Mouse (Mus musculus): ENCODE data around the gene Lifr. TPM values are rescaled to one million over a fixed set of nuclear protein-coding genes. Genes with fewer than 3 reads are reported as not detected.

The Lifr gene
- polyA plus RNA-seq, 1 experiment from 2014 or later, result 19.8 TPM

DNA sequence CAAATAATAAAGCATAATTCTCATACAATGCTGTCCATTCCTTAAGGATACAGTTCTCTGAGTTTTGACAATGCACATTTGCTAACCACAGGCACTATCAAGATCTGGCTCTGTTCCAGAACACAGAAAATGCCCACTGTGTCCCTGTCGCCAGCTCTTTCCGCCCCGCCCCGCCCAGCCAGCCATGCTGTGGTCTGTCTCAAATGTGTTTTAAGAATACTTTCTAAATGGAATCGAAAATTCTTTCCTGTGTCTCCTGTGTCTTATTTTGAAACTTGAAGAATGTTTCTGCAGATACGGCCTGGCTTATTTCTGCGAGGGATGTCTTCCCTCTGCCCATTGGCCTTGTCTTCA is 64.3 kb downstream of the Lifr start:
- 87% methylated on average over 7 of the region's 7 CpGs for WGBS
- H3K27me3 ChIP-seq (ENCODE audit: control insufficient read depth, insufficient read depth, low read length), result no peaks in the 10 kb centered on the region
- no peaks in the 10 kb centered on the region for H3K9me3 ChIP-seq (replicated peaks; ENCODE audit: control insufficient read depth, low read length)
- ATAC-seq (replicated peaks; ENCODE audit: insufficient number of reproducible peaks, low FRiP score, low TSS enrichment, low read depth) (no peak), DNase-seq (ENCODE audit: low spot score) (no peak)
- no peak overlapping the region for H3K27ac ChIP-seq (replicated peaks; ENCODE audit: low read depth, low read length)
- H3K4me1 ChIP-seq (ENCODE audit: control insufficient read depth, insufficient read depth, low read length), result no peaks in the 10 kb centered on the region
- no peaks in the 10 kb centered on the region; the same call in 1 of the 2 replicates for H3K36me3 ChIP-seq (replicated peaks; ENCODE audit: control insufficient read depth, insufficient read depth, low read depth, low read length)
- no peak overlapping the region for H3K4me2 ChIP-seq (ENCODE audit: low read depth, low read length)
- no peak overlapping the region for H3K9ac ChIP-seq (replicated peaks; ENCODE audit: low read length)
- no peak overlapping the region for H3K4me3 ChIP-seq (ENCODE audit: low read depth, low read length)

DNA sequence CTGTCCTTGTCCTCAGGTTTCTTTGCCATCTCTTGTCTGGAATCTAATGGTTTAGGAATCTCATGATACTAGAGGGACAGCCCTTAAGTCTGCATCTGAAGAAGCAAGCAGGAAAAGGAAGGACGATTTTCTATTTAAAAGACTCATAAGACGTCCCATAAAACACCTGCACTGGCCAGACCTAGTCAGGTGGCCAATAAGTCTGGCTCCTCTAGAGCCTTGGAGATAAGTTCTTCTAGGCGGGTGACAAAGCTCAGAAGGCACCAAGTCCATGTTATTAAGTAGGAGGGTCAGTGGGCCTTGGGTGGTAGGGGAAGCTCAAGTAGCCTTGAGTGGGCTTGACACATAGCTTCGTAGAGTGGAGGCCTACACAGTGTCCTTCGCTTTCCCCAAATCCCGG is 67.2 kb downstream of the Lifr start:
- Histone ChIP-seq H3K4me3 (ENCODE audit: low read depth, low read length) (no peak overlapping the region), H3K27ac (replicated peaks; ENCODE audit: low read depth, low read length) (no peak overlapping the region), H3K4me2 (ENCODE audit: low read depth, low read length) (no peak overlapping the region), H3K27me3 (ENCODE audit: control insufficient read depth, insufficient read depth, low read length) (no peaks in the 10 kb centered on the region), H3K9ac (replicated peaks; ENCODE audit: low read length) (no peak overlapping the region), H3K9me3 (replicated peaks; ENCODE audit: control insufficient read depth, low read length) (no peaks in the 10 kb centered on the region), H3K4me1 (ENCODE audit: control insufficient read depth, insufficient read depth, low read length) (no peaks in the 10 kb centered on the region), H3K36me3 (replicated peaks; ENCODE audit: control insufficient read depth, insufficient read depth, low read depth, low read length) (no peaks in the 10 kb centered on the region; the same call in 1 of the 2 replicates)
- no peak for DNase-seq (ENCODE audit: low spot score)
- no peak for ATAC-seq (replicated peaks; ENCODE audit: insufficient number of reproducible peaks, low FRiP score, low TSS enrichment, low read depth)
- 91% methylated on average over 6 of the region's 6 CpGs for whole genome bisulfite sequencing

- no peak for ATAC-seq (replicated peaks; ENCODE audit: insufficient number of reproducible peaks, low FRiP score, low TSS enrichment, low read depth)
Observed at GRCm38 (mm10) chr15:7159869-7160268, 69.5 kb downstream of the Lifr start.

DNA sequence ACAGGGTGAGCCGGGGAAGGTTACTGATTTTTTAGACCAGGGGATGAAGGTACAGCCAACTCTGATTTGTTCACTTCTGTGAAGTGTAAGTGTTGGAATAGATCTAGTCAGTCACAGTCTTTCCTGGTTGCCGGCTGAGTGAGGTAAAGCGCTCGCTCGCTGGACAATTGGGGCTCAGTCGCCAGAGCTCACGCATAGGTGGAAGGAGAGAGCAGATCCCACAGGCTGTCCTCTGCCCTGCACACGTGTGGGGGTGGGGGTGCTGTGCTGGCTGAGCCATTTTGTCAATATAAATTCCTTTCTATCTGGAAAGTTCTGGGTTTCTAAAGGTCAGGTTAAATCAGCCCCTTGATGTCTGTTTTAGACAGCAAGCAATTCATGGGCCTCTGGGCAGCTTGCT is 69.9 kb downstream of the Lifr start:
- no peak overlapping the region for H3K9ac ChIP-seq (replicated peaks; ENCODE audit: low read length)
- DNase-seq (ENCODE audit: low spot score) (no peak), ATAC-seq (replicated peaks; ENCODE audit: insufficient number of reproducible peaks, low FRiP score, low TSS enrichment, low read depth) (no peak)
- no peak overlapping the region for H3K27ac ChIP-seq (replicated peaks; ENCODE audit: low read depth, low read length)
- no peaks in the 10 kb centered on the region; the same call in 1 of the 2 replicates for H3K36me3 ChIP-seq (replicated peaks; ENCODE audit: control insufficient read depth, insufficient read depth, low read depth, low read length)
- no peaks in the 10 kb centered on the region for H3K27me3 ChIP-seq (ENCODE audit: control insufficient read depth, insufficient read depth, low read length)
- no peaks in the 10 kb centered on the region for H3K4me1 ChIP-seq (ENCODE audit: control insufficient read depth, insufficient read depth, low read length)
- no peak overlapping the region for H3K4me2 ChIP-seq (ENCODE audit: low read depth, low read length)
- 82% methylated on average over 8 of the region's 8 CpGs for WGBS
- no peaks in the 10 kb centered on the region for H3K9me3 ChIP-seq (replicated peaks; ENCODE audit: control insufficient read depth, low read length)
- H3K4me3 ChIP-seq (ENCODE audit: low read depth, low read length), result no peak overlapping the region

More at GRCm38 (mm10) chr15:7159869-7160268, 69.5 kb downstream of the Lifr start:
- Histone ChIP-seq H3K9me3 (replicated peaks; ENCODE audit: control insufficient read depth, low read length) (no peaks in the 10 kb centered on the region), H3K4me2 (ENCODE audit: low read depth, low read length) (no peak overlapping the region), H3K9ac (replicated peaks; ENCODE audit: low read length) (no peak overlapping the region), H3K27me3 (ENCODE audit: control insufficient read depth, insufficient read depth, low read length) (no peaks in the 10 kb centered on the region), H3K36me3 (replicated peaks; ENCODE audit: control insufficient read depth, insufficient read depth, low read depth, low read length) (no peaks in the 10 kb centered on the region; the same call in 1 of the 2 replicates), H3K4me3 (ENCODE audit: low read depth, low read length) (no peak overlapping the region), H3K27ac (replicated peaks; ENCODE audit: low read depth, low read length) (no peak overlapping the region), H3K4me1 (ENCODE audit: control insufficient read depth, insufficient read depth, low read length) (no peaks in the 10 kb centered on the region)
- WGBS, result 89% methylated on average over 9 of the region's 9 CpGs
- no peak for DNase-seq (ENCODE audit: low spot score)

GRCm38 (mm10) chr15:7163851-7164250 is 73.4 kb downstream of the Lifr start:
- Histone ChIP-seq H3K9me3 (replicated peaks; ENCODE audit: control insufficient read depth, low read length) (no peaks in the 10 kb centered on the region), H3K9ac (replicated peaks; ENCODE audit: low read length) (no peak overlapping the region), H3K27ac (replicated peaks; ENCODE audit: low read depth, low read length) (no peak overlapping the region), H3K4me3 (ENCODE audit: low read depth, low read length) (no peak overlapping the region), H3K4me2 (ENCODE audit: low read depth, low read length) (no peak overlapping the region), H3K36me3 (replicated peaks; ENCODE audit: control insufficient read depth, insufficient read depth, low read depth, low read length) (no peaks in the 10 kb centered on the region; the same call in 1 of the 2 replicates), H3K27me3 (ENCODE audit: control insufficient read depth, insufficient read depth, low read length) (no peaks in the 10 kb centered on the region), H3K4me1 (ENCODE audit: control insufficient read depth, insufficient read depth, low read length) (no peaks in the 10 kb centered on the region)
- no peak for ATAC-seq (replicated peaks; ENCODE audit: insufficient number of reproducible peaks, low FRiP score, low TSS enrichment, low read depth)
- 78% methylated on average over 6 of the region's 6 CpGs for WGBS
- DNase-seq (ENCODE audit: low spot score), result no peak

- no peak for DNase-seq (ENCODE audit: low spot score)
- H3K9ac ChIP-seq (replicated peaks; ENCODE audit: low read length), result no peak overlapping the region
- H3K27me3 ChIP-seq (ENCODE audit: control insufficient read depth, insufficient read depth, low read length), result no peaks in the 10 kb centered on the region
- no peaks in the 10 kb centered on the region for H3K4me1 ChIP-seq (ENCODE audit: control insufficient read depth, insufficient read depth, low read length)
- no peak overlapping the region for H3K4me2 ChIP-seq (ENCODE audit: low read depth, low read length)
- H3K27ac ChIP-seq (replicated peaks; ENCODE audit: low read depth, low read length), result no peak overlapping the region
- H3K9me3 ChIP-seq (replicated peaks; ENCODE audit: control insufficient read depth, low read length), result no peaks in the 10 kb centered on the region
- H3K4me3 ChIP-seq (ENCODE audit: low read depth, low read length), result no peak overlapping the region
- H3K36me3 ChIP-seq (replicated peaks; ENCODE audit: control insufficient read depth, insufficient read depth, low read depth, low read length), result no peaks in the 10 kb centered on the region
- no peak for ATAC-seq (replicated peaks; ENCODE audit: insufficient number of reproducible peaks, low FRiP score, low TSS enrichment, low read depth)
- WGBS, result 88% methylated on average over 9 of the region's 9 CpGs
Observed at GRCm38 (mm10) chr15:7166735-7167134, 76.3 kb downstream of the Lifr start.

DNA sequence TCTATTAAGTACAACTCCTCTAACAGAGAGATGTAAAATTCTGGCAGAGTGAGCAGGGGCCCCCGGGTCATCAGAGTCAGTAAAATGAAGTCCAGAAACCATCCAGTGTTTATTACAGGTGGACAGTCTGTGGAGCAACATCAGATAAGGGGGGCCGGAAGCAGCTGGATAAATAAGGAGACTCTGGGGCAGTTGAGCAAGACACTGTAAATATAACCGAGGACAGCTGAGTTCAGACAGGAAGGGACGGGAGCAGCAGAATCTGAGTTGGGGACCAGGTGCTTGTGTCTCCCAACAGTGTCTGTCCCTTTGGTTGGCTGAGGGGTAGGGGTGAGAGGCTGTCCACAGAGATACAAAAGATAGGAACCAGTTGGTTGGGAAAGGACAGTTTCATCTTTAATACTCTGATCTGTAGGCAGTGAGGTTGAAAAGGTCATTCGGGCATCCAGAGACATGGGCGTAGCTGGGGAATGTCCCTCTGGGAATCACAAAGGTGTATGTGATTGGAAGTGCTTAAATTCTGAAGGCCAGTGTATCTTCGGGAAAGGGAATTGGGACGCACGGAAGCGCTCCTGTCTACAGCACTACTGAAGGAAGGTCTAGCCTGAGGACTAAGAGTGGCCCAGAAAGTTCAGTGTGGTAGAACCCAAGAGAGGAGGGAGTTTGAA is 77.0 kb downstream of the Lifr start:
- Histone ChIP-seq H3K27me3 (ENCODE audit: control insufficient read depth, insufficient read depth, low read length) (no peaks in the 10 kb centered on the region), H3K4me2 (ENCODE audit: low read depth, low read length) (no peak overlapping the region), H3K9ac (replicated peaks; ENCODE audit: low read length) (no peak overlapping the region), H3K4me1 (ENCODE audit: control insufficient read depth, insufficient read depth, low read length) (no peaks in the 10 kb centered on the region), H3K27ac (replicated peaks; ENCODE audit: low read depth, low read length) (no peak overlapping the region), H3K4me3 (ENCODE audit: low read depth, low read length) (no peak overlapping the region), H3K9me3 (replicated peaks; ENCODE audit: control insufficient read depth, low read length) (no peaks in the 10 kb centered on the region), H3K36me3 (replicated peaks; ENCODE audit: control insufficient read depth, insufficient read depth, low read depth, low read length) (no peaks in the 10 kb centered on the region)
- WGBS, result 75% methylated on average over 10 of the region's 10 CpGs
- DNase-seq (ENCODE audit: low spot score), result no peak
- ATAC-seq (replicated peaks; ENCODE audit: insufficient number of reproducible peaks, low FRiP score, low TSS enrichment, low read depth), result no peak

GRCm38 (mm10) chr15:7167906-7168532 is 77.6 kb downstream of the Lifr start:
- Histone ChIP-seq H3K27ac (replicated peaks; ENCODE audit: low read depth, low read length) (no peak overlapping the region), H3K4me1 (ENCODE audit: control insufficient read depth, insufficient read depth, low read length) (no peaks in the 10 kb centered on the region), H3K27me3 (ENCODE audit: control insufficient read depth, insufficient read depth, low read length) (no peaks in the 10 kb centered on the region), H3K4me3 (ENCODE audit: low read depth, low read length) (no peak overlapping the region), H3K4me2 (ENCODE audit: low read depth, low read length) (no peak overlapping the region), H3K9me3 (replicated peaks; ENCODE audit: control insufficient read depth, low read length) (no peaks in the 10 kb centered on the region), H3K36me3 (replicated peaks; ENCODE audit: control insufficient read depth, insufficient read depth, low read depth, low read length) (no peaks in the 10 kb centered on the region), H3K9ac (replicated peaks; ENCODE audit: low read length) (no peak overlapping the region)
- ATAC-seq (replicated peaks; ENCODE audit: insufficient number of reproducible peaks, low FRiP score, low TSS enrichment, low read depth), result no peak
- no peak for DNase-seq (ENCODE audit: low spot score)
- WGBS, result 36% methylated on average over 11 of the region's 11 CpGs

All from embryonic facial prominence, embryonic 11.5 days (tissue).